Mouse (Mus musculus) neural tube, embryonic 13.5 days (tissue): ENCODE results near the gene Ovca2. TPM values are rescaled to one million over a fixed set of nuclear protein-coding genes. Genes with fewer than 3 reads are reported as not detected.
A peak's percentile ranks its signal among the peaks of the same experiment; 100 is the strongest.
"Not testable (repeated sequence)": the region's sequence is repeated elsewhere in the genome, so short reads cannot be mapped to it uniquely, and the experiment has no call there.

Experiments
- ATAC-seq: fragments of 200-750 bp; cut with Nextera tagmentation; 2 replicates; pipeline ENCODE4 v1.8.0; 2017; ENCODE audit warnings: low read depth, mild to moderate bottlenecking, moderate TSS enrichment, moderate library complexity
- H3K27ac ChIP-seq: fragments of 300-500 bp; sonication (generic); replicated peaks from 2 replicates; pipeline ENCODE4 v1.5.1; 2015; ENCODE audit warnings: moderate library complexity, mild to moderate bottlenecking, inconsistent platforms
- H3K27me3 ChIP-seq: fragments of 300-500 bp; sonication (generic); 2 replicates; pipeline ENCODE4 v1.6.1; 2015; ENCODE audit warnings: mild to moderate bottlenecking, inconsistent platforms
- H3K36me3 ChIP-seq: fragments of 300-500 bp; sonication (generic); 2 replicates; pipeline ENCODE4 v1.6.1; 2015; ENCODE audit warnings: mild to moderate bottlenecking, inconsistent platforms
- H3K4me1 ChIP-seq: fragments of 300-500 bp; sonication (generic); replicated peaks from 2 replicates; pipeline ENCODE4 v1.6.1; 2015; ENCODE audit warnings: inconsistent platforms
- H3K4me2 ChIP-seq: fragments of 300-500 bp; sonication (generic); 2 replicates; pipeline ENCODE4 v1.6.1; 2015; ENCODE audit warnings: inconsistent platforms, mild to moderate bottlenecking, moderate library complexity
- H3K4me3 ChIP-seq: fragments of 300-500 bp; sonication (generic); 2 replicates; pipeline ENCODE4 v1.5.1; 2015; ENCODE audit warnings: mild to moderate bottlenecking, inconsistent platforms
- H3K9ac ChIP-seq: fragments of 300-500 bp; sonication (generic); 2 replicates; pipeline ENCODE4 v1.6.1; 2015; ENCODE audit warnings: moderate library complexity, mild to moderate bottlenecking, inconsistent platforms
- H3K9me3 ChIP-seq: fragments of 300-500 bp; sonication (generic); 2 replicates; pipeline ENCODE4 v1.6.1; 2016; ENCODE audit warnings: inconsistent platforms
- WGBS: fragments of 180-500 bp; shearing (Covaris S2); methylation state at CpG from one replicate; pipeline ENCODE4 v1.1.7; 2015; 5-methylcytosine and 5-hydroxymethylcytosine counted together
- polyA plus RNA-seq: library from polyadenylated mRNA; unstranded; fragments of >200 nt; fragmentation: Nextera tagmentation; extraction: Ambion mirVana; gene quantifications from 2 replicates; pipeline ENCODE4 v1.2.1, GENCODE M21; 2015

Ovca2 gene
- polyA plus RNA-seq, 1 experiment from 2014 or later, result 18.6 TPM

DNA sequence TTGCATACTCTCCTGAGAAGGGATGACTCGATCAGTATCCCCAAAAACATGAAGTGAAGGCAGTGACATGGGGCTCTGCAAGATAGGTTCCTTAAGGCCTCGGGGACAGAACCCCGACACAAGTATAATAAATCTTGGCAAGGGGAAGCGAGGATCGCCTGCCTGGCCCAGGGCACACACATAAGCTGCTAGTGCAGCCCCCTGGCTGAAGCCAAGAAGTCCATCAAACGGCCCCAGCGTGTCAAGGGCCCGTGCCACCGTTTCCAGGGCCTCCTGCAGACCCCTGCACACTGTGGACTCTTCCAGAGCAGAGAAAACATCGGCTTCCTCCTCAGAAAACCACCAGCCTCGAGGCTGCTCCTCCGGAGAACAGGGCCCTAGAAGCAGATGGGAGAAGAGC, 624 bp downstream of the Ovca2 start:
- H3K4me3 ChIP-seq, result peak overlapping the region; percentile 82
- 50% methylated on average over 12 of the region's 12 CpGs for WGBS
- peak overlapping the region; percentile 87 for H3K9ac ChIP-seq
- H3K27ac ChIP-seq, result peak overlapping the region; percentile 90
- H3K36me3 ChIP-seq, result peaks cover 36% of the 10 kb centered on the region
- peak overlapping the region; percentile 98 for H3K4me2 ChIP-seq
- no peaks in the 10 kb centered on the region for H3K9me3 ChIP-seq
- H3K27me3 ChIP-seq, result peaks cover 8% of the 10 kb centered on the region
- peaks cover 38% of the 10 kb centered on the region for H3K4me1 ChIP-seq
- no peak for ATAC-seq

DNA sequence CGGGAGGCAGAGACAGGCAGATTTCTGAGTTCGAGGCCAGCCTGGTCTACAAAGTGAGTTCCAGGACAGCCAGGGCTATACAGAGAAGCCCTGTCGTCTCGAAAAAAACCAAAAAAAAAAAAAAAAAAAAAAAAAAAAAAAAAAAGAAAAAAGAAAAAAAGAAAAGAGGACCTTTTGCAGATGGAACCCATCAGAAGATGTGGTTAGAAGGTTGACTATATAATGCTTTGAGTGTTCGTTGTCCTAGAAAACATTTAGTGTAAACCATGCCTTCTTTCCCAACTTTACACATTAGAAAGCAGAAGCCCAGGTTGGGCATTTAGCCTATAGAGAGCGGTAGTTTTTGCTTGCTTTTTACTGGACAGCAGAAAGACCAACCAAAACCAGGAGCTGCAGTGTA, 4.1 kb downstream of the Ovca2 start:
- ATAC-seq, result not testable (repeated sequence)
- H3K4me1 ChIP-seq, result peaks cover 59% of the 10 kb centered on the region
- WGBS, result 66% methylated on average over 6 of the region's 6 CpGs

DNA sequence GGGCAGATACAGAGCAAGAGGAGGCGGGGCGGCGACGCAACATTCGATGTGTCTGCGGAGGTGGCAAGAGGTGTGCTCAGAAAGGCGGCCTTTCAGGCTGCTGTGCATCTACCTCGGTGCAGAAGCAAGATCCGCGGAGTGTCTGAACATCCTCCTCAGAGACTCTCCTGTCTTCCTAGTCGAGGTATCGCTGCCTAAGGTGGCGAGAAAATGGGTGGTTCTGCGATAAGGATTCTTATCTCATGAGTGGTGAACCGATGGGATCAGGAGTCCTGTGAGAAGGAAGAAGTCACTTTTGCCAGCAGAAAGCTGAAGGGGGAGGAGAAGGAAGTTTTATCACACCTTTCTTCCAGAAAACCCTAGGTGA, 4.9 kb downstream of the Ovca2 start:
- Histone ChIP-seq H3K27ac (peak overlapping the region; percentile 89), H3K4me1 (peaks cover 61% of the 10 kb centered on the region)

More for the DNA sequence above, 4.1 kb downstream of the Ovca2 start:
- H3K27ac ChIP-seq, H3K4me3 ChIP-seq, H3K9me3 ChIP-seq, H3K9ac ChIP-seq: not testable (repeated sequence)
- peaks cover 34% of the 10 kb centered on the region for H3K27me3 ChIP-seq
- peaks cover 20% of the 10 kb centered on the region for H3K36me3 ChIP-seq
- H3K4me2 ChIP-seq, result peak overlapping the region; percentile 91; the same call in 1 of the 2 replicates

DNA sequence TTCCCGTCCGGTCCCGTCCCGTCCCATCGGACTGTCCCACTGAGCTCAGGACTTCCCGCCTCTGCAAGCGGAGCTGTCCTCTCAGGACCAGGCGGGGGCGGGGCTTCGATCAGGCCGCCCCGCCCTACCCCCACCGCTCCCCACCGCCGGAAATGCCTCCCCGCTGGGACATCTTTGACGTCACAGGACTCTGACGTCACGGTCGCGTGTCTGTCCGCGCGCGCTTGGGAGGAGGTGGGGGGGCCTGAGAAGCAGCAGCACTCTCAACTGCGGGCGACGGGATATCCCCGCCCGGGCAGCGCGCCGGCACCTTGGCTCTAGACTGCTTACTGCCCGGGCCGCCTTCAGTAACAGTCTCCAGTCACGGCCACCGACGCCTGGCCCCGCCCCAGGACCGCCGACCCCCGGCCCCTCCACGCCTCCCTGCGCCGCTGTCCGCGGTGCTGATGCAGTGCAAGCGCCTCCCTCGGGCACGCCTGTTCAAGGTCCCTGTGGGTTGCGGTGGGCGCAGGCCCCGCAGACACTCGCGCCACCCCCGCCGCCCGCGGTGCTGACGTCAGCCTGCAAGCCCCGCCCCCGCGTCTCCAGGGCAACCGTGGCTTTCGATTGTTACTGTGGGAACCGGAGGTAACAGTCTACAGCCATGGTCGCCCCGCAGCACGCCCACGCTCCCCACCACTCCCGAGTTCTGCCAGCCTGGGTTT, 5.4 kb downstream of the Ovca2 start:
- ATAC-seq, result peak; percentile 61
- peak overlapping the region; percentile 91 for H3K4me2 ChIP-seq
- peak overlapping the region; percentile 74 for H3K9ac ChIP-seq
- peaks cover 65% of the 10 kb centered on the region for H3K4me1 ChIP-seq
- peaks cover 20% of the 10 kb centered on the region for H3K36me3 ChIP-seq
- under 1% methylated on average over 61 of the region's 71 CpGs for WGBS
- peaks cover 48% of the 10 kb centered on the region for H3K27me3 ChIP-seq
- peak overlapping the region; percentile 69 for H3K4me3 ChIP-seq
- no peaks in the 10 kb centered on the region for H3K9me3 ChIP-seq
- H3K27ac ChIP-seq, result peak overlapping the region; percentile 89

More for the DNA sequence above, 4.9 kb downstream of the Ovca2 start:
- peak overlapping the region; percentile 91 for H3K4me2 ChIP-seq
- H3K27me3 ChIP-seq, result peaks cover 42% of the 10 kb centered on the region
- H3K4me3 ChIP-seq, result peak overlapping the region; percentile 69
- no peak for ATAC-seq
- 3% methylated on average over 15 of the region's 15 CpGs for WGBS
- peak overlapping the region; percentile 74 for H3K9ac ChIP-seq
- peaks cover 20% of the 10 kb centered on the region for H3K36me3 ChIP-seq
- no peaks in the 10 kb centered on the region for H3K9me3 ChIP-seq

- Histone ChIP-seq H3K4me2 (peak overlapping the region; percentile 91), H3K4me1 (peaks cover 65% of the 10 kb centered on the region), H3K27ac (peak overlapping the region; percentile 89), H3K27me3 (peaks cover 56% of the 10 kb centered on the region), H3K9ac (peak overlapping the region; percentile 74), H3K4me3 (peak overlapping the region; percentile 69), H3K9me3 (no peaks in the 10 kb centered on the region), H3K36me3 (peaks cover 16% of the 10 kb centered on the region)
- ATAC-seq, result no peak; the same call in 1 of the 2 replicates
- under 1% methylated on average over 75 of the region's 75 CpGs for WGBS
Measured at GRCm38 (mm10) chr11:75172151-75173094, 6.2 kb downstream of the Ovca2 start.

DNA sequence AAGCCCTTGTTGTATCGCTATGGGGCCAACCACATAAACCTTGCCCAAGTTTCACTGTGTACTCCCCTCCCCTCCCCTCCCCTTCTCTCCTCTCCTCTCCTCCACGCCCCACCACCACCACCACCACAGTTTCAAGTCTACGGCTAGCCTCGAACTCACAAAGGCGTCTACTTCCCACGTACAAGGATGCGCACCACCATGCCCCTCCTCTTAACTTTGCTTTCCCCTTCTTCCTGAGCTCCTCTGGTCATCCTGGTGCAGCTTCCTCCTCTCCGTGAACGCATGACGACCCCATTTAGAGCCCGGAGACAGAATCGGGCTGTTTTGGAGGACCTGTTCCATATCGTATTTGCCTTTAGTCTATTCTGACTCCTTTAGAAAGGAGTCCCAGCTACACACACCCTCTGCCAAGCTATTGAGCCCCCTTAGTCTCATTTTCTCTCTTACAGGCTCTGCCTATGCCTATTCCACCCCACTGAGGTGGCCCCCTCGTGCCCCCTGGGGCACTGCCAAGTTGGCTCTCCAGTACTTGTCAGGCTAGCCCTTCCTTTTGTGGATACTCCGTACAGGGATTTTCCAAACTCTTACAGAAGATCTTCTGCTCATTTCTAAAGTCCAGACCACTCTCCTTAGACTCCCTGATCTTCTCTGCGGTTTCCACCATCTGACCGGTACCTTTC, 7.3 kb downstream of the Ovca2 start:
- ATAC-seq, result no peak
- H3K4me2 ChIP-seq, result peak overlapping the region; percentile 91
- peaks cover 6% of the 10 kb centered on the region; the same call in 1 of the 2 replicates for H3K36me3 ChIP-seq
- 8% methylated on average over 17 of the region's 17 CpGs for WGBS
- peak overlapping the region; percentile 69 for H3K4me3 ChIP-seq
- peaks cover 76% of the 10 kb centered on the region for H3K4me1 ChIP-seq
- peaks cover 67% of the 10 kb centered on the region for H3K27me3 ChIP-seq
- H3K27ac ChIP-seq, result no peak overlapping the region
- no peaks in the 10 kb centered on the region for H3K9me3 ChIP-seq
- H3K9ac ChIP-seq, result no peak overlapping the region

GRCm38 (mm10) chr11:75170136-75170751, 8.4 kb downstream of the Ovca2 start:
- Histone ChIP-seq H3K27me3 (peaks cover 71% of the 10 kb centered on the region), H3K9me3 (no peaks in the 10 kb centered on the region), H3K4me1 (peaks cover 87% of the 10 kb centered on the region), H3K4me3 (peak overlapping the region; percentile 50), H3K4me2 (peak overlapping the region; percentile 91), H3K36me3 (no peaks in the 10 kb centered on the region), H3K9ac (peak overlapping the region; percentile 55), H3K27ac (peak overlapping the region; percentile 62)
- under 1% methylated on average over 38 of the region's 38 CpGs for WGBS
- ATAC-seq, result peak; percentile 62

DNA sequence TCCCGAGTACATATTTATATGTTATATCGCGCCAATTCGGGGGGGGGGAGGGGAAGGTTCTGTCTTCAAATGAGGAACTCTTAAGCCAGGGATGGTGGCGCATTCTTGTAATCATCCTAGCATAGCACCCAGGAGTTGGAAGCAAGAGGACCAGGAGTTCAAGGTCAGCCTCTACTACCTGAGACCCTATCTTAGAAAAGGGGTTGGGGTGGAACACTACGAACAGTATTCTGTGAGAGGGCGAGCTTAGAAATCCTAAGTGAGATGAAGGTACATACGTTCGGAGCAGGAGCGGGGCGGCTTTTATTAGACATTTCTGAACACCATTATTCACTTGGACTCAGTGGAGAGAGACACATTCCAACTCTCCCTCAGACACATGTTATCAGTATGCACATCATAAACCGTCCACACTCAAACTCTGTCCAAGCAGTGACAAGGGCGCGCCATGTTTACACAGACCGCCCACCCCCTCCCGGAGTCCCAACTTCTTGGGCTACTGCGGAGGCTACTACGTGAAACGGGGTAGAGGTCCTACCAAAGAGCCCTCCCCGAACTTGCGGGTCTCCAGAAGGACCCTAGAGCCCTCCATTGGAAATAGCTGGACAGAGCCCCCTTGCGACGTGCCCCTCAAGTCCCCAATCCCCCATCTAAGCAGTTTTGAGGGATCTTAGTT, 9.1 kb downstream of the Ovca2 start, which contains the start of gene Hic1:
TSS of gene Hic1 (minus strand) at position 115 of the 676 bp plus-strand sequence.
- H3K9me3 ChIP-seq, result no peaks in the 10 kb centered on the region
- H3K4me1 ChIP-seq, result peaks cover 92% of the 10 kb centered on the region
- WGBS, result 3% methylated on average over 23 of the region's 23 CpGs
- peaks cover 77% of the 10 kb centered on the region for H3K27me3 ChIP-seq
- peak within 1 kb of the TSS; percentile 50 for H3K4me3 ChIP-seq
- peak within 1 kb of the TSS; percentile 62 for H3K27ac ChIP-seq
- H3K36me3 ChIP-seq, result no peaks in the 10 kb centered on the region
- 0 out of 2 replicates have a peak, but pooled peaks have one; percentile 2 for ATAC-seq
- H3K9ac ChIP-seq, result peak within 1 kb of the TSS; percentile 75
- peak within 1 kb of the TSS; percentile 91 for H3K4me2 ChIP-seq

DNA sequence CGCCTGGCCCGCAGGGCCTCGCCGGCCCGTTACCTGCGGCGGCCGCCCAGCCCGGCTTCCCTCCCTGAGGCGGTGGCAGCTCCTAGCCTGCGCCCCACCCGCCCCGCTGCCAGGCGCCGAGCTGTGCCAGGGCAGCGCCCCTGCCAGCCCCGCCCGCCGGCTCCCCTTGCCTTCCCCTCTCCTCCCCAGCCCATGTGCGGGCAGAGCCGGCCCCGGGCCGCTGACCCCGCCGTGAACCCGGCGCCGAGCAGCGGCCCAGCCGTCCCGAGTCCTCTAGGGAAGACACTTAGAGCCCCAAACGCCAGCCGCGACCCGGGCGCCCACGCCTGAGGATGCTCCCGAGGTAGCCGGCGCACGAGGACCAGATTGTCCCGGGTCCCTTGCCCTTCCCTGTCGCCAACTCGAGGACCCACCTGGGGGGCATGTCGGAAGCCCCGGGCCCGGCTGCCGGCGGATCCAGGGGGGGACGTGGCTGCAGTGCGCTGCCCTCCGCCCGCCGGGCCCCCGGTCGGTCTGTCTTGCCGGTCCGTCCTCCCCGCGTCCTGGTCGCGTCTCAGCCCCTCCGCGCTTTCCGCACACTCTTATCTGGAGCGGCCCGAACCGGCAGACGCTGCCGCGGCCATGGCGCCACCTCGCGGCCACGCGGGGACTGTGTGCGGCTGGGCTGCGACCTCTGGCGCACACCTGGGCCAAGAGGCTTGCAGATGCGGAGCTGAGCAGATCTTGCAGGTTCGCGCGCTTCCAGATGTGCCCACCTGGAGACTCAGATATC, 9.9 kb downstream of the Ovca2 start:
- Histone ChIP-seq H3K9ac (peak overlapping the region; percentile 75), H3K27ac (peak overlapping the region; percentile 54; the same call in 1 of the 2 replicates), H3K36me3 (peaks cover 3% of the 10 kb centered on the region), H3K27me3 (peaks cover 85% of the 10 kb centered on the region), H3K9me3 (no peaks in the 10 kb centered on the region), H3K4me2 (peak overlapping the region; percentile 91), H3K4me3 (peak overlapping the region; percentile 50), H3K4me1 (peaks cover 87% of the 10 kb centered on the region)
- peak; percentile 15; the same call in 1 of the 2 replicates for ATAC-seq
- WGBS, result under 1% methylated on average over 79 of the region's 83 CpGs
